Mouse (Mus musculus): ENCODE results near the gene Mdh2. TPM values are rescaled to one million over a fixed set of nuclear protein-coding genes. Genes with fewer than 3 reads are reported as not detected.

Gene Mdh2
- polyA plus RNA-seq (2015; fragmentation: Nextera tagmentation; extraction: Ambion mirVana): 308 and 325 TPM in 2 replicates

DNA sequence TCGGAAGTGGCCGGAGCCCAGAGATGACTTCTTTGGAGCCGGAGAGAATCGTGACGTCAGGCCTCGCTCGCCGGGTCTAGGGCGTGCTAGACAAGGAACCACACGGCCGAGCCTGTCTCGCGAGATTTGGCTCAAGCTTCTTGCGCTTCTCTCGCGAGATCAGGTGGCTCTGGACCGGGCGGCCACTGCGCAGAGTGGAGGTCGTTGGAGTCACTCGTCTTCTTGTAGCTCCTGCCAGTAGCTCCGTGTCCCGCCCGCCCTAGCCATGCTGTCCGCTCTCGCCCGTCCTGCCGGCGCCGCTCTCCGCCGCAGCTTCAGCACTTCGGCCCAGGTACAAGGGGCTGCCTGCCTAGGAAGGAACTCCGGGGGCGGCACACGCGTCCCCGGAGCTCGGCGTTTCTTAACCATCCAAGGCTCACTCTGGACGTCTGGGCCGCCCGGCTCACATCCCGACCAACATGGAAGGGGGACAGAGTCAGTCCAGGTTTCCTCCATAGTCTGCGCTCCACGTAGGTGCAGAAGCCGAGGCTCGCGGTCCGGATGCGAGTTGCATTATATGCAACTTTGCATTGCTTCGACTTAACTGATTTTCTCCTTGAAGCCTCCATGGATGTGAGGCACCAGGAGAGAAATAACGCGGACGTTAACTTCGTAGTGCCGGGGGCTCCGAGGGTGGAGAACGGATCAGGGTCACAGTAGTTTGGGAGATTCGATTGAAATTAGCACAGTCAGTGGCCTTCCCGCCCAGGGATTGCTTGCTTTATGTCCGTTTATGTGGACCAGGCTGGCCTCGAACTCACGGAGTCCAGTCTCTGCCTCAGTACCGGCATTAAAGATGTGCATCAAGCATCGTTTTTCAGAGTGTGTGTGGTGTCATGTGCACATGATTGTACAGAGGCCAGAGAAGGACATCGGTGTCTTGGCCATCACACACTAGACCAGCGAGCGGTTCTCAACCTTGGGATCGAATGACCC lies at the start of gene Mdh2:
Gene Mdh2, plus strand, starts transcription at position 10 of the 975 bp plus-strand sequence.

DNA sequence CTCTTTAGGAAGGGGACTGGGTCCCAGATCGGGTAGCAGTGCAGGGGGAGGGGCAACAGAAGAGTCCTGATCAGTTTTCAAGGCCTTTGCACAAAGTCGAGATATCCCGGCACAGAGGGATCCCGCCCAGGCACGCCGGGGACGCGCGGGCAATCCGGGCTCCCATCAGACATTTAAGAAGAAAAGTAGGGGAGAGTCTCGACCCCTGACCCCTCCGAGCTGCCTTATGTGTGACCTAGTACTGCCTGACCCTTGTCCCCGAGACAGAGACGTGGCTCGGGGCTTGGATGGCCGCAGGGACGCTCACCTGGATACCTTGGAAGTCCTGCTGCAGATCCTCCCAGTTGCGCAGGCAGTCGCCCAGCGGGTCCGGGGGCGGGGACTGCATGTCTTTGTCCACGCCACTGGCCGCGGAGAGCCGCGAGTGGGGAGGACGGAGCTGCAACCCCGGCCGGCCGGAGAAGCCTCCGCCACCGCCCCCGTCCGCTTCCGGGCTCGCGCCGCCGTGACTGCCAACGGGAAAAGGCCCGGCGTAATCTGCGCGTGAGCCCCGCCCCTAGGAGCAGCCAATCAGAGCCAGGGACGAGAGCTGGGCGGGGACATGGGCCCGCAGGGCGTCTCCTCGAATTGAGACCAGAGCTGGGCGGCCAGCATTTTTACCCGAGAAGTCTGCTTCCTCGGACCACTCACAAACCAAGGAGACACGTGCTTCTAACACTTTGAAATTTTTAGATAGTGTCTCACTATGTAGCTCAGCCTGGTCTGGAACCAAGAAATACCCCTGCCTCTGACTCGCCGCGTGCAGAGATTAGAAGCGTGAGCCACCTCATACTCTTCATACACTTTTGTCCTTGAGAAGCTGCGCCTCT lies 34.3 kb upstream of the Mdh2 start, which contains the start of gene Tmem120a:
Gene Tmem120a, minus strand, starts transcription at position 708 of the 869 bp plus-strand sequence.

DNA sequence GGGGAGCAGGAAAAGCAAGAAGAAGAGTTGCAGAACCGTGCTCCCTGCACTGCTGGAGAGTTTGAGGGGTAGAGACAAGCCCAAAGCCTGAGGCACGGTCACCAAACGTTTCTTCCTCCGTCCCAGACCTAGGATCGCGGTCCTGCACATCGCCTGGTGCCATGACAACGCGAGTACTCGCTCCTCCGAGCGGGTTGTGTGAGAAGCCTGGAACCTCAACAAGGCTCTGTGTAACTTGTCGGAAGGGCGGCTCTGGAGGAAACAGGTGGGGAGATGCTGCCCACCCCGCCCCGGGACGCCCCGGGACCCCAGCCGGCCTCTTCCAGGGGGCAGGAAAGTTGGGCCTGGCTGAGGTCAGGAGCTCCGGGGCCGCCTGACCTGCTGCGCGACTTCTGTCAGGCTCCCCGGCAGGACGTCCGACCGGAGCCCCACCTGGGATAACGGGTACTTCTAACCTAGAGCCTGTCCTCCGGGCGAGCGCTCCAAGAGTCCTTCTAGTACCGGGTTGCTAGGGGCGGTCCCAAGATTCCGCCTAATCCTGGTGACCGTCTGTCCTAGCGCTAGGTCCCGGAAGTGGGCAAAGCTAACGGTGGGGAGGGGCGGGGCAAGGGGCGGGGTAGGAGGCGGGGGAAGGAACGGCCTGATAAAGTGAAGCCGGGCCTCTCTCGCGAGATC lies 347 bp upstream of the Mdh2 start, which contains the start of gene Styxl1:
Gene Styxl1, minus strand, starts transcription at position 590 of the 675 bp plus-strand sequence.

DNA sequence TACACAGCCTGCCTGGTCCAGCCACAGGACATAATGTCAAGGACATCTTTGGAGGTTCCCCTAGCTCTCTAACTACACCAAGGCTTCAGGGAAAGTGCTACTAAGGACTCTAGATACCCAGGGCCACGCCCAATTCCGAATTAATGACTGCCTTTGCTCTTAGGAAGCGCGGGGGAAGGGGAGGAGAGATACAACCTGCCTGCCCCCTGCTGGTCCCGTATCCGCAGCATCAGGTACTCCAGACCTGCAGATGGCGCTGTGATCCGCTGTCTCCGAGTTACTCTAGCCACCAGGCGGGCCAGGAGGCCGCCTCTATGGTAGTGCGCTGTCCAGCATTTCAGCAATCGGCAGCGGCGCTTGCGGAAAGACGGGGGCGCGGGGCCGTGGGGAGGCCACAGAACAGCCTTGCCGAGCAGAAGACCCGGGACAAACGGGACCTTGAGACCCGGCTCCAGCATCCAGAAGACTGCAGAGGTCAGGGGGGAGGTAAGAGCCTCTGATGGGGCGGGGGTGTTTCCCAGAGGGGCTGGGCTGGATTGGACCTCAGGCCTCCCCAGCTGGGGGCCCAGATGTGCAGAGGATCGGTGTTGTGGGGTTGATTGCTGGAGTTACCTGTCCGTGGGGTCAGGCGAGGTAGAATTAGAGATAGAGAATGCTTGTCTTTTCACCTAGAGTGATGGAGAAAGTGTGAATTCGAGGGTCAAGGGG lies 28.4 kb downstream of the Mdh2 start, which contains the start of gene Srrm3:
Gene Srrm3, plus strand, starts transcription at position 336 of the 708 bp plus-strand sequence.

Other genes starting within 250 kb of the Mdh2 start
- 9.0 and 11.2 TPM in 2 replicates for gene Hip1, start 233.4 kb upstream of the Mdh2 start, polyA plus RNA-seq (2015; fragmentation: Nextera tagmentation; extraction: Ambion mirVana)
- not detected in 2 replicates for gene Ccl26, start 214.9 kb upstream of the Mdh2 start, polyA plus RNA-seq (2015; fragmentation: Nextera tagmentation; extraction: Ambion mirVana)
- gene Ccl24, start 205.4 kb upstream of the Mdh2 start, polyA plus RNA-seq (2015; fragmentation: Nextera tagmentation; extraction: Ambion mirVana): 2.8 and 6.6 TPM in 2 replicates
- 14.1 and 16.2 TPM in 2 replicates for gene Rhbdd2, start 145.9 kb upstream of the Mdh2 start, polyA plus RNA-seq (2015; fragmentation: Nextera tagmentation; extraction: Ambion mirVana)
- 21.4 and 27.3 TPM in 2 replicates for gene Por, start 108.4 kb upstream of the Mdh2 start, polyA plus RNA-seq (2015; fragmentation: Nextera tagmentation; extraction: Ambion mirVana)
- 19.2 and 27.6 TPM in 2 replicates for gene Tmem120a, start 34.0 kb upstream of the Mdh2 start, polyA plus RNA-seq (2015; fragmentation: Nextera tagmentation; extraction: Ambion mirVana)
- gene Styxl1, start 95 bp upstream of the Mdh2 start, polyA plus RNA-seq (2015; fragmentation: Nextera tagmentation; extraction: Ambion mirVana): 0.50 and 0.54 TPM in 2 replicates
- 0.08 TPM in 2 replicates for gene Srrm3, start 28.4 kb downstream of the Mdh2 start, polyA plus RNA-seq (2015; fragmentation: Nextera tagmentation; extraction: Ambion mirVana)
- 64.5 and 67.6 TPM in 2 replicates for gene Hspb1, start 109.4 kb downstream of the Mdh2 start, polyA plus RNA-seq (2015; fragmentation: Nextera tagmentation; extraction: Ambion mirVana)
- gene Ywhag, start 156.1 kb downstream of the Mdh2 start, polyA plus RNA-seq (2015; fragmentation: Nextera tagmentation; extraction: Ambion mirVana): 55.4 and 62.3 TPM in 2 replicates
- gene Ssc4d, start 196.1 kb downstream of the Mdh2 start, polyA plus RNA-seq (2015; fragmentation: Nextera tagmentation; extraction: Ambion mirVana): 2.8 and 3.6 TPM in 2 replicates
- not detected in 2 replicates for gene Zp3, start 201.6 kb downstream of the Mdh2 start, polyA plus RNA-seq (2015; fragmentation: Nextera tagmentation; extraction: Ambion mirVana)
- gene Dtx2, start 216.3 kb downstream of the Mdh2 start, polyA plus RNA-seq (2015; fragmentation: Nextera tagmentation; extraction: Ambion mirVana): 6.9 and 10.6 TPM in 2 replicates

Measured in spleen, postnatal 0 days (tissue).